Mouse (Mus musculus): ENCODE results near the gene Smim24.

Smim24 gene

GRCm38 (mm10) chr10:81365672-81366476, 27.0 kb upstream of the Smim24 start, which contains the start of gene 4930404N11Rik:
Gene 4930404N11Rik (minus strand): TSS chr10:81365816.
- peak; percentile 52 for DNase-seq (ENCODE audit: low spot score)

- peak; percentile 50 for DNase-seq (ENCODE audit: low spot score)
Observed at GRCm38 (mm10) chr10:81366477-81367206, 26.2 kb upstream of the Smim24 start.

GRCm38 (mm10) chr10:81367207-81367495, 25.7 kb upstream of the Smim24 start:
- DNase-seq (ENCODE audit: low spot score), result no peak

GRCm38 (mm10) chr10:81375322-81375721, 17.5 kb upstream of the Smim24 start:
- DNase-seq (ENCODE audit: low spot score), result no peak

GRCm38 (mm10) chr10:81376561-81377361, 16.1 kb upstream of the Smim24 start:
- peak; percentile 71 for DNase-seq (ENCODE audit: low spot score)

GRCm38 (mm10) chr10:81377362-81377664, 15.5 kb upstream of the Smim24 start:
- DNase-seq (ENCODE audit: low spot score), result peak; percentile 30

GRCm38 (mm10) chr10:81377793-81378552, 14.9 kb upstream of the Smim24 start, which contains the start of gene Fzr1:
Gene Fzr1 (minus strand): TSS chr10:81378516.
- DNase-seq (ENCODE audit: low spot score), result peak; percentile 48

GRCm38 (mm10) chr10:81378553-81379182, 14.2 kb upstream of the Smim24 start:
- DNase-seq (ENCODE audit: low spot score), result peak; percentile 100

- no peak for DNase-seq (ENCODE audit: low spot score)
Observed at GRCm38 (mm10) chr10:81379183-81379553, 13.7 kb upstream of the Smim24 start.

GRCm38 (mm10) chr10:81379809-81380378, 13.0 kb upstream of the Smim24 start:
- DNase-seq (ENCODE audit: low spot score), result no peak

GRCm38 (mm10) chr10:81382039-81382438, 10.8 kb upstream of the Smim24 start:
- DNase-seq (ENCODE audit: low spot score), result no peak

GRCm38 (mm10) chr10:81383802-81384604, 8.8 kb upstream of the Smim24 start, which contains the start of the genes Dohh and Gm48551:
Gene Dohh (plus strand): TSS chr10:81384428.
Gene Gm48551 (plus strand): TSS chr10:81384466.
- DNase-seq (ENCODE audit: low spot score), result peak; percentile 99

- DNase-seq (ENCODE audit: low spot score), result peak; percentile 60
Observed at GRCm38 (mm10) chr10:81384605-81384982, 8.3 kb upstream of the Smim24 start.

- no peak for DNase-seq (ENCODE audit: low spot score)
Observed at GRCm38 (mm10) chr10:81385603-81386306, 7.1 kb upstream of the Smim24 start.

- no peak for DNase-seq (ENCODE audit: low spot score)
Observed at GRCm38 (mm10) chr10:81387716-81388115, 5.1 kb upstream of the Smim24 start.

GRCm38 (mm10) chr10:81388505-81389055, 4.3 kb upstream of the Smim24 start, which contains the start of gene Gm48552:
Gene Gm48552 (plus strand): TSS chr10:81389005.
- DNase-seq (ENCODE audit: low spot score), result no peak

- DNase-seq (ENCODE audit: low spot score), result peak; percentile 71
Observed at GRCm38 (mm10) chr10:81389373-81389772, 3.5 kb upstream of the Smim24 start.

- DNase-seq (ENCODE audit: low spot score), result peak; percentile 57
Observed at GRCm38 (mm10) chr10:81389801-81390677, 2.8 kb upstream of the Smim24 start.
